Mouse (Mus musculus) layer of hippocampus, postnatal 36 days (tissue): ENCODE data around the gene Add1. TPM values are rescaled to one million over a fixed set of nuclear protein-coding genes. Genes with fewer than 3 reads are reported as not detected.
"Not testable (repeated sequence)": the region's sequence is repeated elsewhere in the genome, so short reads cannot be mapped to it uniquely, and the experiment has no call there.

Source experiments
- DNase-seq, 2 experiments: peaks; one replicate each; pipeline ENCODE4 v3.0.0; 2022
- total RNA-seq, 2 experiments: library from RNA; stranded (reverse); gene quantifications; 2 replicates each; pipeline ENCODE4 v1.2.3; 2021

Gene Add1
- total RNA-seq, 2 experiments from 2014 or later: 441 to 450 TPM

GRCm38 (mm10) chr5:34551821-34552220 is 21.6 kb upstream of the Add1 start:
- no peak for DNase-seq

- no peak for DNase-seq
Observed at GRCm38 (mm10) chr5:34563854-34564253, 9.6 kb upstream of the Add1 start.

- DNase-seq: no peak
Observed at GRCm38 (mm10) chr5:34564291-34564690, 9.2 kb upstream of the Add1 start.

- peak; percentile 37 to 57 for DNase-seq
Observed at GRCm38 (mm10) chr5:34565545-34566283, 7.8 kb upstream of the Add1 start.

- DNase-seq: no peak
Observed at GRCm38 (mm10) chr5:34571551-34571950, 1.9 kb upstream of the Add1 start.

GRCm38 (mm10) chr5:34572568-34572967 is 896 bp upstream of the Add1 start:
- DNase-seq: not testable (repeated sequence)

GRCm38 (mm10) chr5:34574721-34575120 is 1.3 kb downstream of the Add1 start:
- DNase-seq: no peak

GRCm38 (mm10) chr5:34576286-34576685 is 2.8 kb downstream of the Add1 start:
- no peak for DNase-seq

- DNase-seq: no peak
Observed at GRCm38 (mm10) chr5:34578038-34578655, 4.7 kb downstream of the Add1 start.

- no peak for DNase-seq
Observed at GRCm38 (mm10) chr5:34579377-34579776, 5.9 kb downstream of the Add1 start.

- peak in 1 of 2 experiments; percentile 29 for DNase-seq
Observed at GRCm38 (mm10) chr5:34581671-34582313, 8.3 kb downstream of the Add1 start.

GRCm38 (mm10) chr5:34582314-34582675 is 8.8 kb downstream of the Add1 start:
- no peak for DNase-seq

- no peak for DNase-seq
Observed at GRCm38 (mm10) chr5:34585216-34585615, 11.8 kb downstream of the Add1 start.

GRCm38 (mm10) chr5:34587881-34588280 is 14.4 kb downstream of the Add1 start:
- DNase-seq: no peak

GRCm38 (mm10) chr5:34590059-34590458 is 16.6 kb downstream of the Add1 start:
- no peak for DNase-seq

GRCm38 (mm10) chr5:34590702-34591101 is 17.2 kb downstream of the Add1 start:
- no peak for DNase-seq

- DNase-seq: no peak
Observed at GRCm38 (mm10) chr5:34591388-34592004, 18.0 kb downstream of the Add1 start.

GRCm38 (mm10) chr5:34592224-34592623 is 18.8 kb downstream of the Add1 start:
- DNase-seq: not testable (repeated sequence)

- DNase-seq: no peak
Observed at GRCm38 (mm10) chr5:34592666-34593065, 19.2 kb downstream of the Add1 start.

GRCm38 (mm10) chr5:34593202-34593727 is 19.8 kb downstream of the Add1 start:
- no peak for DNase-seq

- no peak for DNase-seq
Observed at GRCm38 (mm10) chr5:34604576-34604975, 31.1 kb downstream of the Add1 start.

GRCm38 (mm10) chr5:34607100-34607880 is 33.8 kb downstream of the Add1 start:
- DNase-seq: no peak
